Mouse (Mus musculus) left cerebral cortex, postnatal 14 days (tissue): ENCODE measurements around the gene Rnf26. TPM values are rescaled to one million over a fixed set of nuclear protein-coding genes. Genes with fewer than 3 reads are reported as not detected.

Source experiments
- DNase-seq, 2 experiments: peaks; one replicate each; pipeline ENCODE4 v3.0.0; 2021 to 2022; ENCODE audit warnings: low spot score in 2 of 2, mixed read lengths in 1 of 2
- intact Hi-C: fragments of 180-260 bp; cut with DNase I; formaldehyde crosslinking; loops from one replicate; pipeline ENCODE4 v1.15.1; 2025
- long read RNA-seq, 2 experiments: library from polyadenylated mRNA; stranded (forward); transcript quantifications; one replicate each; pipeline ENCODE4 v2.0.0; 2021
- total RNA-seq, 2 experiments: library from RNA; stranded (reverse); gene quantifications; 2 replicates each; pipeline ENCODE4 v1.2.3; 2021

Gene Rnf26
- total RNA-seq, result 10 to 100 TPM; 28.1 to 31.9 TPM
- long read RNA-seq, experiment 1, transcript Rnf26-201 (1 exons, 2,724 nt), result major isoform, 68 of 68 reads
- long read RNA-seq, experiment 1, partial matches to known transcripts, result 0 of 68 reads
- long read RNA-seq, experiment 1, other reads (novel, unspliced or antisense), result 0 of 68 reads
- long read RNA-seq, experiment 2, transcript Rnf26-201 (1 exons, 2,724 nt), result major isoform, 62 of 62 reads
- long read RNA-seq, experiment 2, partial matches to known transcripts, result 0 of 62 reads
- long read RNA-seq, experiment 2, other reads (novel, unspliced or antisense), result 0 of 62 reads

- intact Hi-C loops, result no loop called here
Measured at GRCm38 (mm10) chr9:44113105-44113789, at the start of gene Rnf26, which contains the start of gene Gm49380. Gene Rnf26, minus strand, starts transcription at chr9:44113517. Gene Gm49380, minus strand, starts transcription at chr9:44113500.

GRCm38 (mm10) chr9:44159886-44160285, 46.6 kb upstream of the Rnf26 start:
- no peak for DNase-seq
- intact Hi-C loops, result no loop called here

More at GRCm38 (mm10) chr9:44113105-44113789, at the start of gene Rnf26, which contains the start of gene Gm49380:
- DNase-seq, result peak; percentile 97 to 98

GRCm38 (mm10) chr9:44147290-44147689, 34.0 kb upstream of the Rnf26 start:
- intact Hi-C loops, result no loop called here
- no peak for DNase-seq

- DNase-seq, result no peak
- intact Hi-C loops, result no loop called here
Measured at GRCm38 (mm10) chr9:44144718-44145060, 31.4 kb upstream of the Rnf26 start.

- intact Hi-C loops, result no loop called here
- DNase-seq, result no peak
Measured at GRCm38 (mm10) chr9:44144023-44144717, 30.9 kb upstream of the Rnf26 start.

- no peak for DNase-seq
- intact Hi-C loops, result no loop called here
Measured at GRCm38 (mm10) chr9:44143421-44143820, 30.1 kb upstream of the Rnf26 start.

GRCm38 (mm10) chr9:44141951-44142350, 28.6 kb upstream of the Rnf26 start:
- no peak for DNase-seq
- intact Hi-C loops, result no loop called here

- no peak for DNase-seq
- intact Hi-C loops, result no loop called here
Measured at GRCm38 (mm10) chr9:44137846-44138245, 24.5 kb upstream of the Rnf26 start.

- intact Hi-C loops, result no loop called here
- DNase-seq, result no peak
Measured at GRCm38 (mm10) chr9:44135731-44136411, 22.6 kb upstream of the Rnf26 start.

GRCm38 (mm10) chr9:44134851-44135730, 21.8 kb upstream of the Rnf26 start:
- DNase-seq, result no peak
- intact Hi-C loops, result no loop called here

GRCm38 (mm10) chr9:44134101-44134850, 21.0 kb upstream of the Rnf26 start, which contains the start of gene Mcam:
Gene Mcam, plus strand, starts transcription at chr9:44134469.
- peak in 1 of 2 experiments; percentile 44 for DNase-seq

GRCm38 (mm10) chr9:44133287-44133686, 20.0 kb upstream of the Rnf26 start:
- intact Hi-C loops, result no loop called here
- DNase-seq, result no peak

More at GRCm38 (mm10) chr9:44134101-44134850, 21.0 kb upstream of the Rnf26 start, which contains the start of gene Mcam:
- intact Hi-C loops, result no loop called here

- DNase-seq, result no peak
- intact Hi-C loops, result no loop called here
Measured at GRCm38 (mm10) chr9:44132200-44132599, 18.9 kb upstream of the Rnf26 start.

- intact Hi-C loops, result no loop called here
- DNase-seq, result no peak
Measured at GRCm38 (mm10) chr9:44131276-44131590, 17.9 kb upstream of the Rnf26 start.

- DNase-seq, result no peak
- intact Hi-C loops, result no loop called here
Measured at GRCm38 (mm10) chr9:44130581-44131275, 17.4 kb upstream of the Rnf26 start.

GRCm38 (mm10) chr9:44130034-44130433, 16.7 kb upstream of the Rnf26 start:
- intact Hi-C loops, result no loop called here
- DNase-seq, result no peak

GRCm38 (mm10) chr9:44129633-44130032, 16.3 kb upstream of the Rnf26 start:
- intact Hi-C loops, result loop anchor here (10.0 kb wide), 2 partner anchors 105 to 265 kb away; partner anchors contain the start of genes Cbl and Slc37a4
- DNase-seq, result no peak
